Mouse (Mus musculus) liver, embryonic 14.5 days (tissue): ENCODE measurements around the gene Scml4. TPM values are rescaled to one million over a fixed set of nuclear protein-coding genes. Genes with fewer than 3 reads are reported as not detected.

ENCODE experiments used
- ATAC-seq: fragments of 200-750 bp; cut with Nextera tagmentation; 2 replicates; pipeline ENCODE4 v1.8.0; 2017; ENCODE audit warnings: moderate number of reproducible peaks, mild to moderate bottlenecking, moderate library complexity; ENCODE audit not compliant: insufficient read depth
- DNase-seq, 3 experiments: peaks; one replicate each; pipeline ENCODE4 v3.0.0-alpha.2; 2012 to 2013; ENCODE audit warnings: low read depth in 3 of 3, low spot score in 3 of 3
- H3K27ac ChIP-seq: fragments of 300-500 bp; sonication (generic); 2 replicates; pipeline ENCODE4 v1.5.1; 2014; ENCODE audit warnings: moderate library complexity, mild to moderate bottlenecking, control low read depth, inconsistent platforms
- H3K27me3 ChIP-seq: fragments of 300-500 bp; sonication (generic); 2 replicates; pipeline ENCODE4 v1.6.1; 2014; ENCODE audit warnings: mild to moderate bottlenecking, low read length, moderate library complexity; ENCODE audit not compliant: control insufficient read depth, insufficient read depth
- H3K36me3 ChIP-seq: fragments of 300-500 bp; sonication (generic); replicated peaks from 2 replicates; pipeline ENCODE4 v1.6.1; 2014; ENCODE audit warnings: low read depth; ENCODE audit not compliant: control insufficient read depth, insufficient read depth
- H3K4me1 ChIP-seq, 2 experiments: fragments of 200-500 bp in 1 of 2; fragments of 300-500 bp in 1 of 2; sonication (generic) in 1 of 2; replicated peaks; 2 replicates each; pipeline ENCODE4 v1.6.1; 2012 to 2014; ENCODE audit warnings: antibody characterized with exemption in 1 of 2, inconsistent platforms in 1 of 2, low read length in 1 of 2; ENCODE audit not compliant: control insufficient read depth in 2 of 2, insufficient read depth in 2 of 2
- H3K4me2 ChIP-seq: fragments of 300-500 bp; sonication (generic); 2 replicates; pipeline ENCODE4 v1.6.1; 2014; ENCODE audit warnings: low read depth, mild to moderate bottlenecking, control low read depth, moderate library complexity
- H3K4me3 ChIP-seq, 2 experiments: fragments of 200-500 bp in 1 of 2; fragments of 300-500 bp in 1 of 2; sonication (generic) in 1 of 2; 2 replicates each; pipeline ENCODE4 v1.5.1; 2012 to 2014; ENCODE audit warnings: low read depth in 2 of 2, low read length in 2 of 2, mild to moderate bottlenecking in 2 of 2, control low read depth in 1 of 2, inconsistent platforms in 1 of 2, moderate library complexity in 1 of 2; ENCODE audit not compliant: insufficient read depth in 1 of 2
- H3K9ac ChIP-seq: fragments of 300-500 bp; sonication (generic); replicated peaks from 2 replicates; pipeline ENCODE4 v1.6.1; 2014; ENCODE audit warnings: mild to moderate bottlenecking, control low read depth, moderate library complexity
- H3K9me3 ChIP-seq: fragments of 300-500 bp; sonication (generic); 2 replicates; pipeline ENCODE4 v1.6.1; 2016; ENCODE audit warnings: low read length, mixed read lengths; ENCODE audit not compliant: control insufficient read depth
- CTCF ChIP-seq: IDR thresholded peaks from 2 replicates; pipeline ENCODE4 v1.5.1; 2016; ENCODE audit warnings: antibody characterized with exemption, low read depth, control low read depth
- EP300 ChIP-seq: IDR thresholded peaks from 2 replicates; pipeline ENCODE4 v1.6.1; 2016; ENCODE audit warnings: antibody characterized with exemption, low read depth
- WGBS: fragments of 180-500 bp; shearing (Covaris S2); extraction: QIAGEN DNeasy Blood & Tissue Kit; methylation state at CpG from one replicate; pipeline ENCODE4 v1.1.7; 2014; ENCODE audit not compliant: insufficient replicate concordance; 5-methylcytosine and 5-hydroxymethylcytosine counted together
- polyA plus RNA-seq, 2 experiments: library from polyadenylated mRNA; depleted of rRNA in 1 of 2; stranded (reverse) in 1 of 2; unstranded in 1 of 2; fragments of >200 nt; fragmentation: Nextera tagmentation in 1 of 2; extraction: Ambion mirVana in 1 of 2; gene quantifications; 2 replicates each; pipeline versions ENCODE4 v1.2.1 to v1.2.3; 2012 to 2014

Gene Scml4
- polyA plus RNA-seq, 2 experiments: 0.15 to 0.19 TPM

DNA sequence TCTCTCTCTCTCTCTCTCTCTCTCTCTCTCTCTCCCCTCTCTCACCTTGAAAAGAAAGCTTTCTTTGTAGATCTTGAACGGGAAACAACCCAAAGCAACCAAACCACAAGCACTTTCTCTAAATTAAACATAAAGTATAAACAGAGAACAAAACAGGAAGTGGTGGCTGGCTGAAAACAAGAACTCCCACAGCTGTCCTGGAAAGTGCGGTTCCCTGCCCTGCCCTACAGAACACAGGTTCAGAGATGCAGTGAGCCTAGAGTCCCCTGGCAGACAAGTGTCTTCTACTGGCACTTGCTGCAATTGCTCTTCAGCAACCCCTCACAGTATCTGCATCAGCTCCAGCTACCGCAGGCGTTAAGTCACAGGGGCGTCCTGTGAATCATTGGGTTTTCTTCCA is 37.5 kb downstream of the Scml4 start:
- no peak overlapping the region for H3K27ac ChIP-seq
- no peak overlapping the region for H3K4me2 ChIP-seq
- H3K4me1 ChIP-seq: no peaks in the 10 kb centered on the region
- H3K9ac ChIP-seq: no peak overlapping the region
- no peaks in the 10 kb centered on the region for H3K36me3 ChIP-seq
- no peaks in the 10 kb centered on the region for H3K9me3 ChIP-seq
- DNase-seq (no peak), ATAC-seq (no peak)
- no peaks in the 10 kb centered on the region for H3K27me3 ChIP-seq
- TF ChIP-seq CTCF (no peak), EP300 (no peak)
- H3K4me3 ChIP-seq: no peak overlapping the region
- WGBS: 37% methylated on average over 5 of the region's 5 CpGs

DNA sequence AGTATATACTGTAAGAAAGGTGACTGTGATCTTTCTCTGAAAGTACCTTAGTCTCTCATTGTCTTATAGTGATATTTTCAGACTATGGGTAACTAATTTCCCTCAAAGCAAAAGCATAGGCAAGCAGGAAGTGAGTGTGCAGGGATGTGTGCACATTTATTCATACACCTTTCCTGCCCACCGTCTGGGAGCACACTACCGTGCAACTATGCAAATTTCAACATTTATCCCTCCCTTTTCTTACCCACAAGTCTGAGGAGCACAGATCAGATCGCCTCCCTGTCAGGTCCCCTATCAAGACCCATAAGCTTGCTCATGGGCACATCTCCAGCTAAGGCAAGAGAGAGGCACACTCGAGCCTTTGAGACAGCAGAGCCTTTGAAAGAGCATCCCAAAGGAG is 41.2 kb downstream of the Scml4 start:
- Histone ChIP-seq H3K9ac (no peak overlapping the region), H3K9me3 (no peaks in the 10 kb centered on the region), H3K4me2 (no peak overlapping the region), H3K4me3 (no peak overlapping the region), H3K27me3 (no peaks in the 10 kb centered on the region), H3K27ac (no peak overlapping the region), H3K4me1 (no peaks in the 10 kb centered on the region), H3K36me3 (no peaks in the 10 kb centered on the region)
- 38% methylated on average over 4 of the region's 4 CpGs for WGBS
- ATAC-seq: no peak
- no peak for DNase-seq
- TF ChIP-seq EP300 (no peak), CTCF (no peak)

DNA sequence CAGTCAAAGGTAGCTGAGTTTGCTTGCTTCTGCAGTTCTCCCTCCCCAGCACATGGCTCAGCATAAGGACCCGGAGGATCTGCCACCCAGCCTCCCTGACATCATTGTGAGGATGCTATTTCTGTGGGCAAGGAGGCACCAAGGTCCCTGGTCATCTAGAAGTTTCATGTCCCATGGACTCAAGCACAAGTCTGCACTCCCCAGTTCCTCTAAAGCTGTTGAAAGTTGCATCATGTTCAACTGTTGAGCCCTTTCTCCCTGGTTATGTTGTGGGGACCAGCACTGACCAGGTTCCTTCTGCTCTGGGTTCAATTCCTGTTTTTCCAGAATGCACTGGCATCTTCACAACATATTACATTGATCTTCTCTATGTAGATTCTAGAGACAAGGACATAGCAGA is 42.9 kb downstream of the Scml4 start:
- no peak for TF ChIP-seq EP300
- TF ChIP-seq CTCF: no peak
- DNase-seq (no peak), ATAC-seq (no peak)
- Histone ChIP-seq H3K9me3 (no peaks in the 10 kb centered on the region), H3K4me2 (no peak overlapping the region), H3K27ac (no peak overlapping the region), H3K4me3 (no peak overlapping the region), H3K9ac (no peak overlapping the region), H3K27me3 (no peaks in the 10 kb centered on the region), H3K36me3 (no peaks in the 10 kb centered on the region), H3K4me1 (no peaks in the 10 kb centered on the region)
- WGBS: 74% methylated on average over 1 of the region's 1 CpGs

DNA sequence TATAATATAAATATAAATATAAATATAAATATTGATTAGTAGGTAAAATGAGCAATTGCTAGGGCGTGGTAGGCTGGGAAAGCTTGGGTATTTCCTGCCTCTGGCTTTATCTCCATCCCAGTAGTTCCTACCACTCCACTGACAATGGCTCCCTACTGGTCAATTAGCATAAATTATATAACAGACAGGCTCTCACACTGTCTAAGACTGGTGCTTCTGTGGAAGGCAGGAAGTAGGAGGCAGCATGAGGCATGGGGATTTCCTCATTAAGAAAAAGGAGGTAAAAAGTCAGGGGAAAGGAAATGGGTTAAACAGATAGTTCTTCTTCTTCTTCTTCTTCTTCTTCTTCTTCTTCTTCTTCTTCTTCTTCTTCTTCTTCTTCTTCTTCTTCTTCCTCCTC is 48.4 kb downstream of the Scml4 start:
- TF ChIP-seq EP300: no peak
- no peak for TF ChIP-seq CTCF
- no peaks in the 10 kb centered on the region for H3K9me3 ChIP-seq
- H3K9ac ChIP-seq: no peak overlapping the region
- H3K4me1 ChIP-seq: no peaks in the 10 kb centered on the region
- no peaks in the 10 kb centered on the region for H3K27me3 ChIP-seq
- no peak for ATAC-seq
- no peaks in the 10 kb centered on the region for H3K36me3 ChIP-seq
- no peak for DNase-seq
- no peak overlapping the region for H3K27ac ChIP-seq
- no peak overlapping the region for H3K4me3 ChIP-seq
- H3K4me2 ChIP-seq: no peak overlapping the region
- 26% methylated on average over 1 of the region's 1 CpGs for WGBS

DNA sequence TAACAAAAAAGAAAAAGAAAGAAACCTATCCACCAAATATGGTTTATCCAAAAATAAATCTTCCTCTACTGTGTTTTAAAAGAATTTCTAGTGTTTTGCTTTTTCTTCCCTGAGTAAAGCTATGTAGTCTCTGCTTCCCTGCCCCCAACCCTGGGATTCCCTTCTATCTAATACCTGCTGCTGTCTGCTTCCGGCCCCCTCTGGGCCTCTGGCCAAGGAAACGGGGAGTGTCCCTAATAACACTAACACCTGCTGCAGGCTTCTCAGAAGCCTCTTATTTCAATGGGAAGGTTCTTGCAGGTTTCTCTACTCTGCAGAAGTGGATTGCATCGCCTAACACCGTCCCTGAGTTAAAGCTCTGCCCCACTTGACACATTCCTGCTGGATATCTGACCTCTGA is 50.4 kb downstream of the Scml4 start:
- WGBS: 46% methylated on average over 4 of the region's 4 CpGs
- DNase-seq: no peak
- Histone ChIP-seq H3K36me3 (no peaks in the 10 kb centered on the region), H3K27me3 (no peaks in the 10 kb centered on the region), H3K4me3 (no peak overlapping the region), H3K9ac (no peak overlapping the region), H3K4me1 (peaks cover 0 to 3% of the 10 kb centered on the region in 2 experiments; a peak in 1 of 4 replicates), H3K4me2 (no peak overlapping the region), H3K27ac (no peak overlapping the region), H3K9me3 (no peaks in the 10 kb centered on the region)
- TF ChIP-seq CTCF (no peak), EP300 (no peak)
- no peak for ATAC-seq
